Mouse (Mus musculus) frontal cortex, postnatal 25 days (tissue): ENCODE results near the gene Nobox.

ENCODE experiments used
- DNase-seq, 2 experiments: peaks; one replicate each; pipeline ENCODE4 v3.0.0; 2022; ENCODE audit warnings: low spot score in 2 of 2

The Nobox gene

GRCm38 (mm10) chr6:43274123-43274522 is 35.2 kb downstream of the Nobox start:
- no peak for DNase-seq

GRCm38 (mm10) chr6:43272597-43272996 is 36.8 kb downstream of the Nobox start:
- DNase-seq = no peak

- DNase-seq = no peak
Observed at GRCm38 (mm10) chr6:43266356-43266755, 43.0 kb downstream of the Nobox start.

- DNase-seq = no peak
Observed at GRCm38 (mm10) chr6:43265363-43266041, 43.9 kb downstream of the Nobox start, which contains the start of gene Arhgef5. Gene Arhgef5 (plus strand): TSS chr6:43265582.

- DNase-seq = no peak
Observed at GRCm38 (mm10) chr6:43260756-43261155, 48.6 kb downstream of the Nobox start.

GRCm38 (mm10) chr6:43254193-43254926 is 55.0 kb downstream of the Nobox start:
- no peak for DNase-seq
